Mouse (Mus musculus) midbrain, postnatal 0 days (tissue): ENCODE measurements around the gene Xpnpep1. TPM values are rescaled to one million over a fixed set of nuclear protein-coding genes. Genes with fewer than 3 reads are reported as not detected.

Experiments used
- ATAC-seq: fragments of 200-750 bp; cut with Nextera tagmentation; 2 replicates; pipeline ENCODE4 v1.8.0; 2017; ENCODE audit warnings: moderate number of reproducible peaks, mild to moderate bottlenecking, moderate TSS enrichment, moderate library complexity; ENCODE audit not compliant: low FRiP score
- DNase-seq: peaks from one replicate; pipeline ENCODE4 v3.0.0-alpha.2; 2015; ENCODE audit warnings: low spot score
- H3K27ac ChIP-seq: fragments of 300-500 bp; sonication (generic); 2 replicates; pipeline ENCODE4 v1.5.1; 2014; ENCODE audit warnings: low read depth, mild to moderate bottlenecking, low read length, mixed read lengths
- H3K27me3 ChIP-seq: fragments of 300-500 bp; sonication (generic); 2 replicates; pipeline ENCODE4 v1.6.1; 2014; ENCODE audit warnings: low read length, control low read depth, mixed read lengths; ENCODE audit not compliant: insufficient read depth
- H3K36me3 ChIP-seq: fragments of 300-500 bp; sonication (generic); 2 replicates; pipeline ENCODE4 v1.6.1; 2014; ENCODE audit warnings: low read length, control low read depth, mixed read lengths; ENCODE audit not compliant: insufficient read depth
- H3K4me1 ChIP-seq: fragments of 300-500 bp; sonication (generic); 2 replicates; pipeline ENCODE4 v1.6.1; 2014; ENCODE audit warnings: mild to moderate bottlenecking, control low read depth, antibody characterized with exemption, low read length, mixed read lengths; ENCODE audit not compliant: insufficient read depth
- H3K4me2 ChIP-seq: fragments of 300-500 bp; sonication (generic); 2 replicates; pipeline ENCODE4 v1.6.1; 2014; ENCODE audit warnings: low read depth, mild to moderate bottlenecking, low read length, mixed read lengths; ENCODE audit not compliant: poor library complexity, severe bottlenecking
- H3K4me3 ChIP-seq: fragments of 300-500 bp; sonication (generic); 2 replicates; pipeline ENCODE4 v1.5.1; 2014; ENCODE audit warnings: low read depth, mild to moderate bottlenecking, low read length, moderate library complexity
- H3K9ac ChIP-seq: fragments of 300-500 bp; sonication (generic); replicated peaks from 2 replicates; pipeline ENCODE4 v1.6.1; 2014; ENCODE audit warnings: mild to moderate bottlenecking, low read length, moderate library complexity, mixed read lengths; ENCODE audit not compliant: poor library complexity, severe bottlenecking
- H3K9me3 ChIP-seq: fragments of 300-500 bp; sonication (generic); 2 replicates; pipeline ENCODE4 v1.6.1; 2016; ENCODE audit warnings: low read length, control low read depth
- CTCF ChIP-seq: IDR thresholded peaks from 2 replicates; pipeline ENCODE4 v1.5.1; 2016; ENCODE audit warnings: antibody characterized with exemption, mild to moderate bottlenecking
- WGBS: fragments of 180-500 bp; shearing (Covaris S2); extraction: QIAGEN DNeasy Blood & Tissue Kit; methylation state at CpG from one replicate; pipeline ENCODE4 v1.1.7; 2014; 5-methylcytosine and 5-hydroxymethylcytosine counted together
- polyA plus RNA-seq: library from polyadenylated mRNA; unstranded; fragments of >200 nt; fragmentation: Nextera tagmentation; extraction: Ambion mirVana; gene quantifications from 2 replicates; pipeline ENCODE4 v1.2.1, GENCODE M21; 2015
- total RNA-seq: library from RNA; depleted of rRNA; stranded (reverse); fragments of >200 nt; gene quantifications from 2 replicates; pipeline ENCODE4 v1.2.3, GENCODE M21; 2014

The Xpnpep1 gene
- total and polyA plus RNA-seq, 2 experiments from 2014 or later: 91.0 to 110 TPM

- ATAC-seq (no peak), DNase-seq (no peak)
- 74% methylated on average over 12 of the region's 12 CpGs for WGBS
- Histone ChIP-seq H3K27ac (no peak overlapping the region), H3K9me3 (no peaks in the 10 kb centered on the region), H3K4me1 (no peaks in the 10 kb centered on the region), H3K27me3 (no peaks in the 10 kb centered on the region), H3K9ac (no peak overlapping the region), H3K4me2 (no peak overlapping the region), H3K36me3 (no peaks in the 10 kb centered on the region), H3K4me3 (no peak overlapping the region)
- no peak for TF ChIP-seq CTCF
Measured at GRCm38 (mm10) chr19:52979020-52979711, 60.8 kb downstream of the Xpnpep1 start.

GRCm38 (mm10) chr19:52975564-52976185, 64.3 kb downstream of the Xpnpep1 start:
- peak; percentile 97 for TF ChIP-seq CTCF
- H3K4me3 ChIP-seq: no peak overlapping the region
- H3K27ac ChIP-seq: no peak overlapping the region
- no peaks in the 10 kb centered on the region for H3K9me3 ChIP-seq
- no peaks in the 10 kb centered on the region for H3K36me3 ChIP-seq
- H3K4me1 ChIP-seq: no peaks in the 10 kb centered on the region
- no peak overlapping the region for H3K4me2 ChIP-seq
- H3K27me3 ChIP-seq: no peaks in the 10 kb centered on the region
- ATAC-seq (no peak), DNase-seq (peak; percentile 76)
- H3K9ac ChIP-seq: no peak overlapping the region
- WGBS: 48% methylated on average over 15 of the region's 15 CpGs

GRCm38 (mm10) chr19:52966339-52966738, 73.7 kb downstream of the Xpnpep1 start:
- 16% methylated on average over 8 of the region's 8 CpGs for whole genome bisulfite sequencing
- H3K9me3 ChIP-seq: no peaks in the 10 kb centered on the region
- H3K27me3 ChIP-seq: no peaks in the 10 kb centered on the region
- no peaks in the 10 kb centered on the region for H3K36me3 ChIP-seq
- H3K27ac ChIP-seq: no peak overlapping the region
- no peak for TF ChIP-seq CTCF
- DNase-seq (peak; percentile 27), ATAC-seq (no peak)
- H3K4me1 ChIP-seq: no peaks in the 10 kb centered on the region
- H3K4me2 ChIP-seq: no peak overlapping the region
- H3K9ac ChIP-seq: no peak overlapping the region
- no peak overlapping the region for H3K4me3 ChIP-seq

- no peaks in the 10 kb centered on the region for H3K27me3 ChIP-seq
- no peak overlapping the region for H3K27ac ChIP-seq
- WGBS: 96% methylated on average over 2 of the region's 2 CpGs
- no peaks in the 10 kb centered on the region for H3K9me3 ChIP-seq
- no peak for TF ChIP-seq CTCF
- H3K36me3 ChIP-seq: no peaks in the 10 kb centered on the region
- no peak overlapping the region for H3K9ac ChIP-seq
- no peaks in the 10 kb centered on the region for H3K4me1 ChIP-seq
- no peak for ATAC-seq
- H3K4me2 ChIP-seq: no peak overlapping the region
- DNase-seq: no peak
- no peak overlapping the region for H3K4me3 ChIP-seq
Measured at GRCm38 (mm10) chr19:52962745-52963144, 77.3 kb downstream of the Xpnpep1 start.

GRCm38 (mm10) chr19:52922678-52923495, 117.1 kb downstream of the Xpnpep1 start:
- Histone ChIP-seq H3K4me1 (no peaks in the 10 kb centered on the region), H3K36me3 (no peaks in the 10 kb centered on the region), H3K27me3 (no peaks in the 10 kb centered on the region), H3K9me3 (no peaks in the 10 kb centered on the region), H3K4me2 (peak overlapping the region; percentile 41), H3K4me3 (no peak overlapping the region), H3K9ac (0 out of 2 replicates have a peak overlapping the region, but pooled peaks have one; percentile 24), H3K27ac (no peak overlapping the region; the same call in 1 of the 2 replicates)
- 10% methylated on average over 25 of the region's 25 CpGs for WGBS
- peak; percentile 84 for TF ChIP-seq CTCF
- DNase-seq (peak; percentile 73), ATAC-seq (no peak)
